Mouse (Mus musculus) forelimb bud, embryonic 11.5 days (tissue): ENCODE results near the gene Rasa4.
A peak's percentile ranks its signal among the peaks of the same experiment; 100 is the strongest.
"Not testable (repeated sequence)": the region's sequence is repeated elsewhere in the genome, so short reads cannot be mapped to it uniquely, and the experiment has no call there.

Experiments used
- DNase-seq: peaks from one replicate; pipeline ENCODE4 v3.0.0-alpha.2; 2012; ENCODE audit warnings: low read depth, low spot score

The Rasa4 gene

GRCm38 (mm10) chr5:136109042-136109441, 25.3 kb downstream of the Rasa4 start:
- no peak for DNase-seq

- not testable (repeated sequence) for DNase-seq
Measured at GRCm38 (mm10) chr5:136113546-136113945, 29.8 kb downstream of the Rasa4 start.

- DNase-seq = peak; percentile 96
Measured at GRCm38 (mm10) chr5:136115891-136116783, 32.4 kb downstream of the Rasa4 start, which contains the start of gene Polr2j. Gene Polr2j (plus strand): TSS chr5:136116631.

- no peak for DNase-seq
Measured at GRCm38 (mm10) chr5:136116784-136117112, 33.0 kb downstream of the Rasa4 start.

- DNase-seq = no peak
Measured at GRCm38 (mm10) chr5:136122165-136122564, 38.4 kb downstream of the Rasa4 start.

- peak; percentile 94 for DNase-seq
Measured at GRCm38 (mm10) chr5:136135571-136136291, 52.0 kb downstream of the Rasa4 start, which contains the start of the genes Lrwd1 and Alkbh4. Gene Lrwd1 (minus strand): TSS chr5:136136074. Gene Alkbh4 (plus strand): TSS chr5:136136146.

- DNase-seq = no peak
Measured at GRCm38 (mm10) chr5:136136292-136136990, 52.7 kb downstream of the Rasa4 start.

GRCm38 (mm10) chr5:136137658-136138274, 54.0 kb downstream of the Rasa4 start:
- DNase-seq = peak; percentile 43

- DNase-seq = no peak
Measured at GRCm38 (mm10) chr5:136139393-136139792, 55.7 kb downstream of the Rasa4 start.

GRCm38 (mm10) chr5:136140057-136140482, 56.4 kb downstream of the Rasa4 start:
- no peak for DNase-seq

- no peak for DNase-seq
Measured at GRCm38 (mm10) chr5:136142746-136143145, 59.0 kb downstream of the Rasa4 start.

- DNase-seq = peak; percentile 6
Measured at GRCm38 (mm10) chr5:136143161-136143755, 59.5 kb downstream of the Rasa4 start.

- DNase-seq = no peak
Measured at GRCm38 (mm10) chr5:136144606-136145430, 61.1 kb downstream of the Rasa4 start.

GRCm38 (mm10) chr5:136146936-136147335, 63.2 kb downstream of the Rasa4 start:
- no peak for DNase-seq

GRCm38 (mm10) chr5:136147704-136148103, 64.0 kb downstream of the Rasa4 start:
- DNase-seq = no peak

GRCm38 (mm10) chr5:136149134-136149576, 65.4 kb downstream of the Rasa4 start:
- not testable (repeated sequence) for DNase-seq

- no peak for DNase-seq
Measured at GRCm38 (mm10) chr5:136152365-136152764, 68.6 kb downstream of the Rasa4 start.

GRCm38 (mm10) chr5:136155399-136155798, 71.7 kb downstream of the Rasa4 start:
- no peak for DNase-seq

- not testable (repeated sequence) for DNase-seq
Measured at GRCm38 (mm10) chr5:136160084-136160483, 76.4 kb downstream of the Rasa4 start.
